Mouse (Mus musculus) ES-E14 (cell line): ENCODE results near the gene Tulp1.

ENCODE experiments used
- CHD2 ChIP-seq: IDR thresholded peaks from 2 replicates; pipeline ENCODE4 v1.6.1; 2014; ENCODE audit warnings: mild to moderate bottlenecking, low read depth, low read length, inconsistent platforms
- HCFC1 ChIP-seq: IDR thresholded peaks from 2 replicates; pipeline ENCODE4 v1.6.1; 2012; ENCODE audit warnings: low read length, inconsistent platforms, borderline replicate concordance; ENCODE audit not compliant: insufficient read depth
- MAFK ChIP-seq: IDR thresholded peaks from 2 replicates; pipeline ENCODE4 v1.6.1; 2014; ENCODE audit warnings: mild to moderate bottlenecking, low read depth, low read length, inconsistent platforms; ENCODE audit not compliant: insufficient read depth
- ZC3H11A ChIP-seq: IDR thresholded peaks from 2 replicates; pipeline ENCODE4 v1.6.1; 2012; ENCODE audit warnings: low read depth, mild to moderate bottlenecking, inconsistent platforms, low read length, borderline replicate concordance
- ZNF384 ChIP-seq: IDR thresholded peaks from 2 replicates; pipeline ENCODE4 v1.6.1; 2012; ENCODE audit warnings: low read depth, low read length, inconsistent platforms

- TF ChIP-seq ZC3H11A (no peak), CHD2 (no peak), ZNF384 (no peak), HCFC1 (no peak), MAFK (no peak)
Observed at GRCm38 (mm10) chr17:28305172-28305571, 59.9 kb downstream of the Tulp1 start.
